Mouse (Mus musculus) thymus, postnatal 0 days (tissue): ENCODE measurements at regions not wholly inside any gene's neighbourhood (a gene's known extent, or its start where the extent isn't known, plus 50 kb on each side); places are given as distances from the start of the nearest gene placed in this dataset.

Experiments
- DNase-seq: peaks from one replicate; pipeline ENCODE4 v3.0.0-alpha.2; 2015; ENCODE audit warnings: low spot score

DNA sequence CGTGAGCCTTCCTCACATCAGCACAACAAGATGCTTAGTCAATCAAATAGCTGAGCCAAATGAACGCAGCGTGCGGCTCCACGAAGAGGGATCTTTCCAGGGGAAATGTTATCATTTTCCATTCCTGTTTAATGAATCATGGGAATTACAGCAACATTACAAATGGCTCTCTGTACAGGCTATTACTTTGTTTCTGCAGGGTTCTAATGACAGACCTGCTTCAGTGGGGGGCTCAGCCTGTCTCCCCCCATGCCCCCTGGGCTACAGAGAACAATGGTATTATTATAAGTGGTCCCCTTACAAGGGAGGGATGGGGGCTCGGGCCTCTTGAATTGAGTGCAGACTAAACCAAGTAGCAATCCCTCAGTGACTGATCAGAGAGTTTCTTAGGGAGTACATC, 144.3 kb upstream of the Csf3r start:
- no peak for DNase-seq

DNA sequence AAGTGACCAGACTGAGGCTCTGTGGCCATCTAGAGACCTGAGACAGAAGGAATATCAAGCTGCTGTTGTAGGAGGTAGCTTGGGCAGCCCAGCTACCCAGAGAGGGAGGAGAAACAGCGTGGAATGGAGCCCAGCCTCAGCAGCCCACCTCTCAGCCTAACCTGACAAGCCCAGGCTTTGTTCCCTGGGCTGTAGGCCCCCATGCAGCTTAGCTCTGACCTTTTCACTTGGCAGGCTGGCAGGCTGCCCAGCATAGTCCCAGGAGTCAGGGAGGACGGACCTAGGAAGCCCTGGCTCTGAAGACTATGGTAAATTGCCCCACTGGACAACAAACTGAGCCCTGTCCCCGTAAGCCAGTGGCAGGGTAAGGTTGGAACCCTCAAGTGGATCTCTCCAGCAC, 141.8 kb upstream of the Csf3r start:
- no peak for DNase-seq

DNA sequence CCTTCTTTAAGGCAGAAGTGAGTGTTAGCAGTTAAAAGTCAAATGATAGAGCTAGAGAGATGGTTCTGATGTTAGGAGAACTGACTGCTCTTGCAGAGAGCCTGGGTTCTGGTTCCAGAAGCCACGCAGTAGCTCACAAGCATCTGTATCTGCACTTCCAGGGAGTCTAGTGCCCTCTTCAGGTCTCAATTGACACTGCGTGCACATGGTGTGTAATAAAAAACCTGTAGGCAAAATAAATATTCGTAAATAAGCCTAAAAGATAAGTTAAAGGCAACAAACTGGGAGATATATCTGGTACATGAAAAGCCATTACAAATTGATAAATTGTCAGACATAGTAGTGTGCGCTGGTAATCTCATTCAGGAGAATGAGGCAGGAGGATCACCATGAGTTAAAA, 133.8 kb upstream of the Csf3r start:
- no peak for DNase-seq

DNA sequence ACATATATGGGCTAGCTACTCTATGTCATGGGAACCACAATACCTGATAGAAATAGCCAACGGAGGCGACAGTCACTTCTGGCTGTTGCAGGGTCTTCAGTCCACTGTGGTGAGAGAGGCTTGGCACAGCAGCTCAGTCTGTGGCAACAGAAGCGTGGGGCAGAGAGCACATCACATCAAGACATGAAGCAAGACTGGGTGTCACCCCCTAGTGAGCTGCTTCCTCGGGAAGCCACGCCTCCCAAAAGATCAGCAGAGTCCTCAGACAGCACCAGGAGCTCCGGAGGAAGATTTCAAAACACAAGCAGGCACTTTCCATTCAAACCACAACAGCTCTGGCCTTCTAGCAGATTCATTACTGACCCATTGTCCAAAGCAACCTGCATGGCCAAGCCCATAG, 131.2 kb upstream of the Csf3r start:
- DNase-seq, result no peak

DNA sequence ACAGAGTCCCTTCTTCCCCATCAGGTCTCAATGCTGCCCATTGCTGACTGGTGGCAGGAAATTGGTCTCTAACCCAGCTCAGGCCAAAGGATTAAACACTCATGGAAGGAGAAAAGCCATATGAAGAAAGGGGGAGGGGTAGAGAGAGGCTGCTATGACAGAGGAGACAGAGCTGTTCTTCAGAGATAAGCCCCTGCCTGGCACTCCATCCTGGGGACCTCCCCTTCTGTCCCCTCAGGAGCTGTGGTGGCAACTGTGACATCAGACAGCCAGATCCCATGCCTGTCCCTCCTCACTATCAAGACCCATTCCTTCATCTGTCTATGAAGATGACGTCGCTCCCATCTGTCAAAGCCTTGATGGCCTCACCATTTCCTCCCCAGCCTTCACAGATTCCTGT, 126.6 kb upstream of the Csf3r start:
- no peak for DNase-seq

DNA sequence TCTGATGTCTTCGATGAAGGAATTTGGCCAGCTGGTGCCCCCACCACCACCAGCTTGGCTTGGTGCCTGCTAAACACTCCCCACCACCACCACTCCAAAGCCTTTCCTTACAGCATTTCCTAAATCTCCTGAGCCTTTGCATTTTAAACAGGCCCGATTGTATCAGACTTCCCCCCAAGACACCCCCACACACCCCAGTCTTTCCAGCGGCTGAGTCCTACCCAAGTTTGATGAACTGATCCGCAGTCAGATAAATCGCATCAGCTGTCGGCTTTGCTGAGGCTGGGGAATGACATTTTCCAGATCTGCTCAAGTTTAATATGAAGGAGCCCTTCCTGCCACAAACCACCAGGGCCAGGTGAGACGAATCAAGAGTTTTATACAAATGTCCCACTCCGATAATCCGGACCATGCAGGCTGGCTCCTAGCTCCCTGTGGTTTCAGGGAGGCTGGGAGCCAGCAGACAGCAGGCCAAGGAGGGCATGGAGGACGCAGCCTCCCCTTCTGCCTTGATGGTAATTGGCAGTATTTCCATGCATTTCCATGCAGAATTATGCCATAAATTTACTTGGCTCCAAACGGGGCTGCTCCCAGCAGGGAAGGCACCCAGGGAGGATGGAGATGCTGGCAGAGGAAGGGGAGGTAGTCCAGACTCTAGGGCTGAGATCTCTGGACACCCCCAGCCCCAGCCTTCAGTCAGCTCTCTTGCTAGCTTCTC, 125.6 kb upstream of the Csf3r start:
- no peak for DNase-seq

DNA sequence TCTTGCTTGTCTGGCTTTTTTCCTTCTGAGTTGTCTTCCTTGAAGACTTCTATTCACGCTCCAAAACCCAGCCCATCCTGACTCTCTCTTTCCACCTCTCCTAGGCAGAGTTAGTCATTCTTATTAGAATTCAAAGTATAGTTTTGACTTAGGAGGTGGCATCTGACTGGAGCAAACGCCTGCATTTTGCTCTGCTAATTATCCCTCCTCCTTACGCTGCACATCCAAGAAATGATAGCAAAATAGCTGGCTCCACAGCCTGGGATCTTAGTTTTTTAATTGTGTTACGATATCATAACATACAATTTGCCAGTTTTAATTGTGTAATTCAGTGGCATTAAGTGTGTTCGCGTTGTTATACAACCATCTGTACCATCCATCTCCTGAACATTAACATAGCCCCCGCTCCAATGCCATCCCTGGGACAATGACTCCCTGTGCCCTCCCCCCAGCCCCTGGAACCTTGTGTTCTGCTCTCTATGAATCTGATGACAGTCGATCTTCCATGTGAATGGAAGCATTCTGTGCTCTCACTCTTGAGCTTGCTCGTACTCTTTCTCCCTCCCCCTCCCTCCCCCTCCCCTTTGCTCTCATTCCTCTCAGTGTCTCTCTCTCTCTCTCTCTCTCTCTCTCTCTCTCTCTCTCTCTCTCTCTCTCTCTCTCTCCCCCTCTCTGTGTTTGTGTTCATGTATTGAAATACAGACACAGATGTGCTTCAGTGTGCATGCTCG, 122.6 kb upstream of the Csf3r start:
- DNase-seq, result no peak

DNA sequence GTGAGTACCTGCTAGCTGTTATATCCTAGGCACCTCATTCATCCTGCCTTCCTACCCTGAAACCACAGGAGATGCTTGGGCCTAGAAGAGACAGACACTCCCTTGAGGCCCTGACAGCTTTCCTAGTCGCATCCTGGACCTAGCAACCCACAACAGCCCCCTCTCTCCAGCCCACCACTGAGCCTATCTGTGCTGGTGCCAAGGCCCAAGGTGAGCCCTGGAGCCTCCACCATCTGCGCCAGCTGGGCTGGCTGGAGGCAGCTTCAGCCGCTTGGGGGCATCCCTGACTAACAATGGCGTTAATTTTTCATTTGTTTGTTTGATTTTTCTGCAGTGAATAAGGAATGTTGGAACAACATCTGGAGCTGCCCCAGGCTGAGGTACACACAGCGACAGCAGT, 118.1 kb upstream of the Csf3r start:
- no peak for DNase-seq

DNA sequence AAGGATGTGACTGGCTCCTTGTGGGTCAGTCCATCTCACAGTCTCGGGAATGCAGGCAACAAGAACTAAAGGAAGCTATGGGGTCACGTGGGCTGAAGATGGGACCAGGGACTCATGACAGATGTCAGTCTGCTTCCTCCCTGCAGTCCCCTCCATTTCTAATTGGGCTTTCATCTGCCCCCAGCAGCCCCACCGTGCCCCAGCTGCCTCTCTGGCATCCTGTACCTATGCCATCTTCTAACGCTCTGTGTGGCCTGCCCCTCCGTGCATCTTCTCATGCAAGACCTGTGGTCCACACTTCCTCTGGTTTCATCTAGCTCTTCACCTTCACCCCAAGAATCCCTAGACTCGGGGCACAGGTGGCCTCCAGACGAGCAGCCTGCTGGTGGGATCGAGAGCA, 115.4 kb upstream of the Csf3r start:
- DNase-seq, result no peak

DNA sequence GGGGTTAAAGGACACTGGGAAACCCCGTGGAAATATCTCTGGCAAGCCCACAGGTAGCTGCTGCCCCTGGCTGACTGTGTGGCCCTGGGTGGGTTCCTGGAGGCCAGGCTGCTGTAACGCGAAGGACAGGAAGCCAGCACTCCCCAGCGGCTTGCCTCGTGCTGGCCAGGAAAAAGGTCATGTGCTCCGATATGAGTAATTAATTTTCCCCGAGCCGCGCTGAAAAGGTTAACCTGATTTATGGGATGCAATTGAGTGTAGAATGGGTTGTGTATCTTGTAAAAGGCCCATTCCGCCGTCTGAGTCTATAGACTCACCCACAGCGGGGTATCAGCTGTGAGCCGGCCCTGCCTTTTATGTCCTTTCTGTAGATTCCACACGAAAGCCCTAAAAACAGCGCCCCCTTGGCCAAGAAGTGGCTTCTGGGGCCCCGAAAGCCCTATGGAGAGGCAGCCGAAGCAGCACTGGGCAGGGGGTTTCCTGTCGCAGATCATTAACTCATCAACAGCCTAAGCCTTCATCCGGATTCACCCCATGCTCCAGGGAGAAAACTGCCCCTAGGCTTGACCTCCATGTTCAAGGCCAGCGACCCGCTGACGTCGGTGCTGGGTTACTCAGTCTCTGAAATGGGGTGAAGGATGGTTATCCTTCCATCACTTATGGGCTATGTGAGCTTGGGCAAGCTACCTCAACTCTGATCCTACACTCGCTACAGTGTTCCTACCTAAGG, 112.6 kb upstream of the Csf3r start:
- no peak for DNase-seq

DNA sequence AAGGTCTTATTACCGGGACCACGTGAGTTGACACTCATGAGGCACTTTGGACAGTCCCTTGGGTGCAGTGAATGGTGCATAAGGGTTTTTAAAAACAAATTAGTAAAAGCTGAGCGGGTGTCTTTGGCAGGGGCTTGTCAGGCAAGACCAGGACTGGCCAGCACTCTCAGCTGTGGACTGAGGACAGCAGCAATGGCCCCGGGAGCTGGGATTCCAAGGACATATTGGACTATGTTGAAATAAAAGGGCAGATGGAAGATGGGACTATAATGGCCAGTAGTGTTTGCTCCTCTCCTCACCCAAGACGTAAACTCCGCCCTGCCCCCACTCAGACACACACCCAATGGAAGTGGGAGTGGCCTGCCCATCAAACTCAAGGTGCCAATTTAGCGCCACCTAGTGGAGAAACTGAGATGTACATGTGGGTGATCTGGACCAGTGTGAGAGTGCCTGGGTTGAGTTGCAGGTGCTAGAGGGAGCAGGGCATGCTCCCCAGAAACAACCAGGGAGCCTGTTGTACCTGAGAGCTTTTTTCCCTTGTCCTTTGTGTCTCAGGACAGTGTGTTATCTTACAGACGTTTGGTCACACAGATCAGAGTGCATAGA, 111.8 kb upstream of the Csf3r start:
- DNase-seq, result peak; percentile 41

DNA sequence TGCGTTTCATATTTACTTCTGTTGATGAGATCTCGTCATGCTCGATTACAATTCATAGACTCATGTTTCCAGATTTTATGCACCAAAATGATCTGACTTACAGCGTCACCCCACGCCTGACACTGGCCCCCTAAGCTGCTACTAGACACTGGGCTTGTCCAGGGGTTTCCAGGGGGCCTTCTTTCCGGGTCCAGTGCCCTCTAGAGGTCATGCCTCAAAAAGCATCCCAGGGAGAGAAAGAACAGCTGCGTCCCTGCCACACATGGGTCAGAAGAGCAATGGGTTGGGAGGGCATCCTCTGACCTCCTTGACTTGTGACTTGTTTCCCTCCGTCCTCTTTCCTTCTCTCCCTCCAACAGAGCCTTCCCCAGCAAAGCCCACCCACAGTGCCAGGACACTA, 109.2 kb upstream of the Csf3r start:
- no peak for DNase-seq

DNA sequence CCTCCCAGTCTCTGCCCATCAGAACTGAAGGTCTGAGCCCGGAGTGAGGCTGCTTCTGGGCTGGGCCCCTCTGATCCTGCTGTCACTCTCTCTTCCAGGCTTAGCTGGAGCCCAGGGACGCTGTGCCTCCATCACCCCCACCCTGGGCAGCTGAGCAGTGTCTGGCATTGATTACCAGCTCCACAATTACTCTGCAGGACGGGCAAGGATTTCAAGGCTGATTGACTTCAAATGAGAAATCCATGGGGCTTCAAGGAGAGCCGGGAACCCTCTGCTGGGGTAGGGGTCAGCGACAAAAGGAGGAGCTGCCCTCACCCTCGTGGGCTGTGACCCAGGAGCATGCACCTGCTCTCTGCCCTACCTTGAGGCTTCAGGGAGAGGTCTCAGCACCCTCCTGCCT, 107.1 kb upstream of the Csf3r start:
- no peak for DNase-seq

DNA sequence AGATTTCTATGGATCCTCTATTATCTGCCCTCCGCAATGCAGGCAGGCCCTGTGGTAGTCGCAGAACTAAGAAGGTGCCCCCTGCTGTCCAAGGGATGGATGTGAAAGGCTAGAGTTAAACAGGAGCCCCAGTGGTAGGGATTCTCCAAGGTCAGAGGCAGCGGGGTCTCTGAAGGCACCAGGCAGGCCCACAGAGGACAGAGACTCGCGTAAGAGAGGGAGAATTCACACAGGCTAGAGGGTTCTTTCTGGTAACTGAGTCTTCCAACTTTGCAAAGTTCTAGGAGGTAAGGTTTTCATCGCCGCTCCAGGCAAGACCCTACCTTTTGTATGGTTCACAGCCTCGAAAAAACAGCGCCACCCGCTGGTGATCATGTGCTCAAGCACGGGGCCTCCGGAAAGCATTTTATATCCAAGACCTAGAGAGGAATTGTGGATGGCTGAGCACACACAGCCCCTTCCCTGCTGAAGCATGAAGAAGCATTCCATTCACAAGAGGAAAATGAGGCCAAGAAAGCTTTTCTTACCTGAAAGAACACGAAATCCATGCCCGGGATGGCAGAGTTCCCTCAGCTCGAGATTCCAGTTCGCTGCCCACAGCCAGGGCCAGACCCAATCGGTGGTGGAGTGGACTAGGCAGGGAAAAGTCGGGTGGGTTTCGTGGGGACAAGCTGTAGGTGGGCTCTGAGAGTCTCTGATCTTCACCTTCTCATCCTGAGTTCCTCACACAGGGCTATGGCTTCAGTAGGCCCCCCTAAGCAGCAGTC, 102.6 kb upstream of the Csf3r start:
- DNase-seq, result no peak

DNA sequence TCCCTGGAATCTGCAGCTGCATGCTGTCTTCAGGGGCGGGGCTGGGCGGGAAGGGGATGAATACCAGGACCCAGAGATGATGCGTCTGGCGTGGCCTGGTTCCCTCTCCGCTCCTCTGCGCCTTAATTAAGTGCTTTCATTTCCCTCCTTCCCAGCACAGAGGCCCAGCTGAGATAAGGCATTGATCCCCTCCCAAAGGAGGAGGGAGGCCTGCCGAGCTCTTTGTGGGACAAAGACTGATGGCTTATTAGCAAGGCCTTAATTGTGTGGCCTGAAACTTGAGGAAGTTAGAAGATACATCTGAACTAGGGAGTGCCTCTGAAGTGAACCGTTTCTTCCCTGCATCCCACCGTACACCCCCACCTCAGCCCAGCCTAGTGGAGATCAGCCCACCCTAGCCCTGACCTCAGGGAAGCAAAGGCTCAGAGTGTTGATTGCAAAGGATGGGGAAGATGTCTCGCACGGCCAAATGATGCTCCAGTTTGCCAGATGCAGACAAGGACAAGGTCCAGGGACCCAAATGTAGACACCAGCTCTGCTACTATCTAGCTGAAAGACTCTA, 102.0 kb upstream of the Csf3r start:
- no peak for DNase-seq

DNA sequence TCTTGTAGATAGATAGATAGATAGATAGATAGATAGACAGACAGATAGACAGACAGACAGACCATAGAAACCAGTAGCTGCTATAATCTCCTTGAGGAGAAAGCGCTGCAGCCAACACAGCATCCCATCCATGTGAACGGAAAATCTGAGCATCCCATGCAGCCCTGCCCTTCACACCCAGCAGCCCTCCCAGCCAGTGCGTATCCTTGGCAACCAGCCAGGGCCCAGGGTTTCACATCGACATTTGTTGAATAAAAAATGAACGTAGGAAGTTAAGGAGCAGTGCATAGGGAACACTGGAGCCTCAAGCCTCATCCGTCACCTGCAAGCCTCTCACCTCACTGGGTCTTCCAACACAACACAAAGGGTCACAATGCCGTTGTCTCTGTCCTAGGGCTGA, 101.1 kb upstream of the Csf3r start:
- DNase-seq, result no peak

DNA sequence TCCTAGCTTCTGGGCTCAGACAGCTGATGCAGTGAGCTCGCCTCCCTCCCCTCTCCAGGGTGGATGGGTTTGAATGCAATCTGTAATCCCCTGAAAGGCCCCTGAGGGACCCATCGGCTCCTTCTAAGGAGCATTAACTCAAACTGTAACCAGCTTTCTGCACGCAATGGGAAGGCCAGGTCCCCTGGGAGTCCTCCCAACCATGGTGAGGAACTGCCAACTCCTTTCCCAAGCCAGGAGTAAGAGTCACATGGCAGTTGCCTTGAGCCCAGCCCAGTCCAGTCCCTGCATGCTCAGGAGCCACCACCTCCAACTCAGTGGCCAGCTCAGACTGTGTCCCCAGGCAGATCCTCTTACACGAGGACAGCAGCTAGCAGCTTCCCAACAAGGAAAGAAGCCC, 96.2 kb upstream of the Csf3r start:
- no peak for DNase-seq

DNA sequence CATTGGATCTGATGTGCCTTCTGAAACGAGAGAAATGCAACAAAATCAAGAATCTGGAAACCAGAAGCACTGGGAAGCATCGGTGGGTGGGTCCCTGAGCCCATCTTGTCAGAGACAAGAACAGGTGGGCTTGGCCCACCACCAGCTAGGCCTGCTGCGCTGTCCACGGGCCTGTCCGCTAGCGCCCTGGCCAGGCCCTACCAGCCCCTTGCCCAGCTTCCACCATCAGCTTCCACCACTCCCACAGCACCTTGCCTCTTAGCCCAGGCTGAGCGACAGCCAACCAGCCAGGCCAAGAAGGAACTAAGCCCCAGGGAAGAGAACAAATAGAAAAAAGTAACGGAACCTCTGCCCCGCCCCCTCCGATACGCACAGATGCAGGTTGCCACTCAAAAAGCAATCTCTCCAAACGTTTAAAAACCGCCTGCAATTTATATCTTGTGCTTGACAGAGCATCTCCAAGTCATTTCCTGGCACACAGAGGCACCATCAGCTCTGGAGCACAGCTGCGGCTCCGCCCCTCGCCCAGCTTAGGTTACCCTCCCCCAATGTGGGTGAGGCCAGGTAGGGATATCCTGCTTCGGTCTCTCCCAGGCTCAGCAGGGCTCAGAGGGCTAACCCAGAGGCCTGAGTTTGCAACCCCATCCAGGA, 95.1 kb upstream of the Csf3r start:
- no peak for DNase-seq

DNA sequence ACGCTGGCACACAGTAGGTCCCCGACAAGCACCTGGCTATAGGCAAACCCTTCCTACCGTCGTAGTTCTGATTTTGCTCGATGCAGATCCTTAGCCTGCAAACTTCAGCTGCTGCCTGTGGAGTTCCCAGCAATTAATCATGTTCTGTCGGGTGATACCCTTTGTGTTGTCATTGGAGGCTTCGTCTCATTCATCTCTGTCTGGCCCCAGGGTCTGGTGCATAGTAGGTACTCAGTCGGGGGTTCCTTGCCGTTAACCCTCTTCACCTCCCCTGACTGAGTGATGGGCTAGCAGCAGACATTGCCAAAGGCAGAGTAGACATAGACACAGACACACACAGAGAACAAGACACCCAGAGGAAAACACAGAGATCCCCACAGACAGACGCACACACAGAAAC, 93.6 kb upstream of the Csf3r start:
- DNase-seq, result no peak

DNA sequence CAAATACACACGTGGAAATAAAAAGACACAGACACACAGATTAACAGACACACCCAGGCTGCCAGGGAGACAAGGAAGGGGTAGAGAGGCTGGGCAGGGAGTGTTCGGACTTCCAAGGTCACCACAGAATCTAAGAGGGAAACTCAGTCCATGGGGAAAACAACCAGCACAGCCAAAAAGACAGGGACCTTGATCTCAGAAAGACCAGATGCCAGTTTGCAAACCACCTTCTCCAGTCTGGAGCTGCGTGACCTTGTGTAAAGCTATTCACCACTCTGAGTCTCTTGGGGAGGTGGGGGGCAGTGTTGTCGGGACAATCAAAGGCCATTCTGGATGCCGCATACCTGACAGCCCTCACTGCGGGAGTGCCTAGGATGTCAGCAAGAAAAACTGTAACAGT, 93.0 kb upstream of the Csf3r start:
- DNase-seq, result no peak
